Mouse (Mus musculus) layer of hippocampus, adult 18-20 months (tissue): Measurements from ENCODE around the gene Catip. TPM values are rescaled to one million over a fixed set of nuclear protein-coding genes. Genes with fewer than 3 reads are reported as not detected.
"Not testable (repeated sequence)": the region's sequence is repeated elsewhere in the genome, so short reads cannot be mapped to it uniquely, and the experiment has no call there.

ENCODE experiments used
- DNase-seq, 2 experiments: peaks; one replicate each; pipeline ENCODE4 v3.0.0; 2022; ENCODE audit warnings: low spot score in 2 of 2
- total RNA-seq, 2 experiments: library from RNA; stranded (reverse); gene quantifications; 2 replicates each; pipeline ENCODE4 v1.2.3; 2021

The Catip gene
- total RNA-seq, 2 experiments from 2014 or later: 1.0 to 1.2 TPM

DNA sequence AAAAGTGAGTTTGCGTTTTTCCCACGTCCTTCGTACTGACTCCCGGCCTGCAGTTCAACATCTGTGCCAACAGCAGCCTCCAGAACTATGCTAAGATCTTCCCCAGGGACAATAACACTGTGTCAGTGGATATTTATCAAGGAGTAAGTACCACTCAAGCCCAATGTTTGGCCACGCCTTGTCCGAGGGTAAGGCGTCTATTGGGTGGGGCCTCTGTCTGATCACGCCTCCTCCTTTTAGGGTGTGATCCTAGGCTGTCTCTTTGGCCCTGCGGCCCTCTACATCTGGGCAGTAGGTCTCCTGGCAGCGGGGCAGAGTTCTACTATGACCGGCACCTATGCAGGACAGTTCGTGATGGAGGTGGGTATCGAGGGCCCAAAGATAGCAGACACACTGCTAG is 21.5 kb downstream of the Catip start:
- no peak for DNase-seq

DNA sequence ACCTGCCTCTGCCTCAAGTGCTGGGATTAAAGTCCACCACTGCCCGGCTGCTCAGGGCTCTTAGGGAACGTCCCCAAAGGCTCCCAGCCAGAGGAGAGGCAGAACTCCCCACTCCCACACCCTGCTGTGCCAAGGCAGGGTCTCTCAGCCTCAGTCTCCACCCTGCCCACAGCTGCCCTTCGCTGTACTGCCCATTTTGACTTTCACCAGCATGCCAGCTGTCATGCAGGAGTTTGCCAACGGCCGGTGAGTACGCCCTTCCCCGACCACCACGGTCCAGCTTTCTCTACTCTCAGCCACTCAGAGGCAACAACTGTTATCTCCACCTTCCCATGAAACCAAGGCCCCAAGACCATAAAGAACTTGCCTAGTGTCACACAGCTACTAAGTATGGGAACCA is 22.6 kb downstream of the Catip start:
- no peak for DNase-seq

DNA sequence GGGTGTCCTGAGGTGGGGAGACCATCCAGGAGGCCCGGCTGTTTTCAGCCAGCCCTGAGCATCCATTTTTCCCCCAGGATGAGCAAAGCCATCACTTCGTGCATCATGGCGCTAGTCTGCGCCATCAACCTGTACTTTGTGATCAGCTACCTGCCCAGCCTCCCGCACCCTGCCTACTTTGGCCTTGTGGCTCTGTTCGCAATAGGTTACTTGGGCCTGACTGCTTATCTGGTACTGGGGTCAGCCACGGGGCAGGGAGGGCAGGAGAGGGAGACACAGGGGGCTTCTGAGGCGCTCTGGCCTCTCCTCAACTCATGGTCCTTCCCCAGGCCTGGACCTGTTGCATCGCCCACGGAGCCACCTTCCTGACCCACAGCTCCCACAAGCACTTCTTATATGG is 23.2 kb downstream of the Catip start:
- DNase-seq: no peak

DNA sequence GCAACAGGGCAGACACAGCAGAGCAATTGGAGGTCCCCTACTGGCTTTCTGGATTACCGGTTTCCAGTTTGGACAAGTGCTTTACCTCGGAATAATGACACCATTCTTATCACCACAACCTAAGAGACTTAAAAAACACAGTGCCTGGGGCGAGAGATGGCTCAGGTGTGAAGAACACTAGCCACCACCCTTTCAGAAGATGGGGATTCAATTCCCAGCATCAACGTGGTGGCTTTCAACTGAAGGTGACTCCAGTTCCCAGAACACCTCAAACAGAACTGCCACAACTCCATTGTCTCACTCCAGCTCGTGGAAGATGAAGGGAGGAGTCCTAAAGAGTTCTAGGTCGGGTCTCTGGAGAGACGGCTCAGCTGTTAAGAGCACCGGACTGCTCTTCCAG is 23.6 kb downstream of the Catip start:
- DNase-seq: no peak

DNA sequence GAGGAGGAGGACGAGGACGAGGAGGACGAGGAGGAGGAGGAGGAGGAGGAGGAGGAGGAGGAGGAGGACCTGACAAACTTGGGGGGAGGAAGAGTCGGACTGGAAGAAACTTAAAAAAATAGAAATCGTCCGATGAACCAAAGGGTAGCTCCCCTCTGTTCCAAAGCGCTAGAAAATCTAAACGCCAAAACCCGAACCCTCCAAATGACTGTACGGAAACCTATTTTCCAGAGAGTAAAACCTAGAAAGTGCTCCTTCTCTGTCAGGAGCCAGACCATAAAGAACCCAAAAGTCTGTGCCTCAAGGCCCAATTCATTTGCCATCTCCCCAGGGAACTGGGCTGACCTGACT is 24.4 kb downstream of the Catip start:
- no peak for DNase-seq

DNA sequence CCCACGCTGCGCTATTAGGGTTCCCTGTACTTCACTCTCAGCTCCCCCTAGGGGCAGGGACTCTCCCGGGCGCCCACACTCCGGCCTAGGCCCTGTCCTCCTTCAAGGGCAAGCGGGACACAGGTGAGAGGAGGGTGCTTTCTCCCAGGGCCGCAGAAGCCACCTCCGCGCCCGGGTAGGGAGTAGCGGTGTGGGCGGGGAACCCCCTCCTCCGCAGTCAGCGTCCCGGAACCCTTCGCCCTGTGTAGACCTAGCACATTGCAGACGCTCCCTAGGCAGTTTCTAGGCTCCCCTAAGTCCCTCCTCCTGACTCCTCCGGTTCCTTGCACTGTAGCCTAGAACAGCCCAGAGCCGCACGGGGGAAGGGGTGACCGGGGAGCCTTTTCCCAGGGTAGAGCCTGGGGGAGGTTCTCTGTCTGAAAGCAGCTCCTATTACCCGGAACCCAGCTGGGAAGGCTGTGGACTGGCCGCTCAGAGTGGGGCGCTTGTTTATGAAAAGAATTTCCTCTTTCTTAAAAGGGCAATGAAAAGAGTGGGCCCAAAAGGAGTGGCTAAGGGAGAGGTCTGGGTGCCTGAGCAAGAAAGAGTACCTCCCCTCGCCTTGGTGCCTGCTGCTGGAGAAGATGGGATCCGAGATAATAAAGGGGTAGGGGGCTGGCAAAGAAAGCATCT is 24.9 kb downstream of the Catip start:
- DNase-seq: peak; percentile 93 to 96

DNA sequence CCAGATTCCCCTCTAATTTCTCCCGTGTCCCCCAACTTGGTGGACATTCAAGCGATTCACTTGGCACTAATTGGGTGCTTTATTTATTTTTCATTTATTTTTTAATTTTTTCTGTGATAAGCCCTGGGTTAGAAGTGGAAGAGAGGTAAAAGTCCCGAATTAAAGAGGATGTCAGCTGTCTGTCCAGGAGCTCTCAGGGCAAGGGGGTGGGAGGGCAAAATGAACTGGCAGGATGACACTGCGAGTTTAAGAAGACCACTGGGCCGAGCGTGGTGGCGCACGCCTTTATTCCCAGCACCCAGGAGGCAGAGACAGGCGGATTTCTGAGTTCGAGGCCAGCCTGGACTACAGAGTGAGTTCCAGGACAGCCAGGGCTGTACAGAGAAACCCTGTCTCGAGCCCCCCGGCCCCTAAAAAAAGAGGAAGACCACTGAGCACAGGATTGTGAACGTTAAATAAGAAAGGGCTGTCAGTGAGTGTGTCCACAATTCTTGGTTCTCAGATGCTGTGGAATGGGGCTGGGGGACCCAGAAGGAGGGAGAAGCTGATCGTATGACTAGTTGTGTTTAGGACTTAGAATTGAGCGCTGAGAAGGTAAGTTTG is 25.6 kb downstream of the Catip start:
- DNase-seq: no peak

DNA sequence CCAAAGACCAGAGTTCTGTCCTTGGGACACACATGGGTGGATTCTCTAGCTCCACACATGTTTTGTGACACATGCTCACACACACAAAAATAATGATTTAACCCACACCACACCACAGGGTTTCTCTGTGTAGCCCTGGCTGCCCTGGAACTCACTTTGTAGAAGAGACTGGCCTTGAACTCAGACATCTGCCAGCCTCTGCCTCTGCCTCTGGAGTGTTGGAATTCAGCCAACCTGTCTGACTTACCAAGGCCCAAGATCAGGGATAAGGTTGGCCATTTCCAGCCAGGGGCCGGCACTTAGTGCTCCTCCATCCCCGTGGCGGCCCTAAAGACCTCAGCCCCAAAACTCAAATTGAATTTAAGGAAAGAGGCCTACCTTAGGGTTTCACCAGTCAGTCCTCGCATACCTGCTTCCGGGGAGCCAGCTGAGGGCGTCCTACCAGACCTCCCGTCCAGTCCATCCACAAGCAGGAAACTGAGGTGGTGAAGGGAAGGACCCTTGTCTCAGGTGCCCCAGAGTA is 26.6 kb downstream of the Catip start:
- no peak for DNase-seq

DNA sequence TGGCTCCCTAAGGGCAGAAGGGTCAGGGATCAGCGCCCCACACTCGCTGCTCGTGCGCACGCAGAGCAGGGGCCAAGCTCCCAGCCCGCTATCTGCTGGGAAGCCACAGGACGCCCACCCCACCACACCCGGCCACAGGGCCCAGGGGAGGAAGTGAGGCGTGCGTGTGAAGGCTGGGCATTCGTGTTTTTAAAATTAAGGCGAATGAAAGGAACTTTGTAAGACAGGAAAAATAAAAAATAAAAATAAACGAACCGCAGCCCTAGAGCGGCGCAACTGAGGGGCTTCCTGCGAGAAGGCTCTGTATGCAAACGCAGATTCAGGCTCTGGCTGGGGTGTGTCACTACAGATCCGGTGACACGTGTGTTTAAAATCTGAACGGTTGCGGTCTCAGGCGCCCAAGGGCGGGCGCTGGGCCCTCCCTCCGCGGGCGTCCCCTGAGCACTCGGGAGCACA is 28.0 kb downstream of the Catip start:
- no peak for DNase-seq

DNA sequence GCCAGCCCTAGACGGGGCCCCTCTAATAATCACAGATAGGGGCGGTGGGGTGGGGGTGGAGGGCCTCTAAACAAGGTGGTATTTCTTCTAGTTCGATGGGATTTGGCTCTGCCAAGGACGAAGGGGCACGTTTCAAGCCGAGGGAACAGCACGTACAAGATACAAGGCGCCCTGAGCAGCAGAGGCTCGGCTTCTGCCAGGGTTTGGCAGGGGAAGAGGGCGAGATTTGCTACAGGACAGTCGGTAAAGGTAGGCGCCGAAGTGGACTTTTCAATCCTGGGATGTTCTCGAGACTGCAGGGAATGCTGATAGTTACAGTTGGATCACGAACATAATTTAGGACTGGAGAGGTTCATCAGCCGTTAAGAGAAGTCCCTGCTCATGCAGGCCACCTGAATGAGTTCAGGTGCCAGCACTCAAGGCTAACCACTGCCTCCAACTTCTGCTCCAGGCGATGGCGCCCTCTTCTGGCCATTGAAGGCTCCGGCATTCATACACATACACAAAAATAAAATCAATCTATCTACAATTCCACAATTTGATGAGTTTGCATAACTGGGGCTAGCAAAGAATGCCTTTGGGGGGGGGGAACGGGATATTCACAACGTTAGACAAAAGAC is 28.5 kb downstream of the Catip start:
- DNase-seq: no peak

DNA sequence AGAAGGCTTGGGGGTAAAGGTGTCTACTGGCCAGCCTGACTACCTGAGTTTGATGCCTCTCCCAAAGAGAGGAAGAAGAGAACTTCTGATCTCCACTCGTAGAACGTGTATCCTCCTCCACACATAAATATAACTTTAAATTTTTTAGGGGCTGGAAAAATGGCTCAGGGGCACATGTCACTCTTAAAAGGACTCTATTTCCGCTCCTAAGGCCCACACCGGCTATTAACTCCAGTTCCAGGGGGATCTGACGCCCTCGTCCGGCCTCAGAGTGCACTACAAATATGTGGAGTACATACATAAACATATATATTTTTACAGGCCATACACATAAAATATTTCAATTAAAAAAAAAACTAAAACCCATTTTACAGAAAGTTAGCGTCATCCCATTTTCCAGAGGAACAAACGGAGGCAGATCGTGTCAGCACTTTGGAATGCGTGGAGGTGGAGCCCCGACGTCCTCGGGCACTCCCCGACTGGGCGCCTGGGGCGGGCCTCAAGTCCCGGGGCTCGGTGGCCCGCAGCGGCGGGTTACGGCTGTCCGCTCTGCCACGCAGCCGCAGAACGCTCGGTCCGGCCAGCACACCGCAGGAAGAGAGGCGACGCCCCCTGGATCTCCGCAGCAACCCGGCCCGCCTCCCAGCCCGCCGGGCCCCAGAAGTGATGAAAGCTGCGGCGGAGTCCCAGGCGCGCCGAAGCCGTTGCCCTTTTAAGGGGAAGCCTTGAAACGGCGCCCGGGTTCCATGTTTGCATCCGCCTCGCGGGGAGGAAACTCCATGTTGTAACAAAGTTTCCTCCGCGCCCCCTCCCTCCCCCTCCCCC is 29.2 kb downstream of the Catip start, which contains the start of gene Ctdsp1:
Ctdsp1 (plus strand) TSS at position 586 of the 825 bp plus-strand sequence.
- DNase-seq: peak; percentile 94 to 97

DNA sequence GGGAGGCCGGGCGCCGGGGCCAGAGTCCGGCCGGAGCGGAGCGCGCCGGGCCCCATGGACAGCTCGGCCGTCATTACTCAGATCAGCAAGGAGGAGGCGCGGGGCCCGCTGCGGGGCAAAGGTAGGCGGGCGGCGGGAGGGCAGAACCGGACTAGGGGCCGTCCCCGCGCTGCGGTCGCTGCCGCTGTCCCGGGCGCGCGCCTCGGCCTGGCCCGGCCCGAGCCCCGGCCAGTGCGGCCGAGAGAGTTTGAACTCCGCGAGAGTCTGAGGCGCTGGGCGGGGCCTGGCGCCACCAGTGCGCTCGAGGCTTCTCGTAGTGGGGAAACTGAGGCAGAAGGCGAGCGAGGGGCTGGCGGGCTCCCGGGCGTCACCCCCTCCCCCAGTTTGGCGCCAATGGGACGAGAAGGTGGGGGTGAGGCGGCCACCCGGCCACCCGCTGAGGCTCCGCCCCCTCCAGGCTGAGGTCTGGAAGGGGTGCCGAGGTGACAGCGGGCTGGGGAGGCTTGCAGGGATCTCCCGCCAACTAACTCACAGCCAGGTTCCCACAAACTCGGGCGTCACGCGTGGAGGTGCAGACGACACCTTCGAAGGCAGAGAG is 30.0 kb downstream of the Catip start:
- no peak for DNase-seq

DNA sequence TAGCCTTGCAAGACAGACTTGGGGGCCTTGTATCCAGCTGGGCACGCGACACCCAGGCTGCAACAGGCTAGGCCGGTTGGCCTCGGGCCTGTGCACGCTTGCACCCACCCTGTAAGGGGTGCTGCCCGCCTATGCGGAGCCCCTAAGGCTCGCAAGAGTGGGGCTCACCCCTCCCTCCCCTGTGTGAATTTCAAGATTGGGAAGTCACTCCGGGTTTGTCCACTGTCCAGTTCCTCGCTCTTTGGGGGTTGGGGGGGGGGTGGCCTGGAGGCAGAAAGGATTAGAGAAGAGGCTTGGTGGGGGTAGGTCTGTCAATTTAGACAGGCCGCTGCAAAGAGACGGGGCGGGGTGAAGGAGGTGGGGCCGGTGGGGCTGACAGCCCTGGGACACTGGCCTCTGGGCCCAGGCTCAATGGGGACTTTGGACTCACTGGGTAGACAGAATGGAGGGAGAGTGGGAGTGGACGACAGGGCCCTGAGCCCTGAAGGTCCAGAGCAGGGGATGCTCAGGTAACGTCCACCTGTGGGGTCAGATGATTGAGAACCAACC is 30.6 kb downstream of the Catip start:
- DNase-seq: no peak

DNA sequence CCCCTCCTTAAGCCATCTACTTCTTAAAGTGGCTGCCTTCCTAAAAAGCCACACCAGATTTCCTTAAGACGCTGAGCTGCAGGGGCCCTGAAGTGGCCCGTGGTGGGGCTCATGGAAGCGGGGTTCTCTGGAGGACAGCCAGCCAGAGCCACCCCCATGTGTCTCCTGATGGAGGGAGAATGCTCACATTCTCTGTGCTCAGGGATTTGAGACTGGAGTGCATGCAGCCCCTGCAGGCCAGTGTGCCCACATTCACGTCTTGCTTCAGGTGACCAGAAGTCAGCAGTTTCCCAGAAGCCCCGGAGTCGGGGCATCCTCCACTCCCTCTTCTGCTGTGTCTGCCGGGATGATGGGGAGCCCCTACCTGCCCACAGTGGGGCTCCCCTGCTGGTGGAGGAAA is 31.1 kb downstream of the Catip start:
- DNase-seq: no peak

DNA sequence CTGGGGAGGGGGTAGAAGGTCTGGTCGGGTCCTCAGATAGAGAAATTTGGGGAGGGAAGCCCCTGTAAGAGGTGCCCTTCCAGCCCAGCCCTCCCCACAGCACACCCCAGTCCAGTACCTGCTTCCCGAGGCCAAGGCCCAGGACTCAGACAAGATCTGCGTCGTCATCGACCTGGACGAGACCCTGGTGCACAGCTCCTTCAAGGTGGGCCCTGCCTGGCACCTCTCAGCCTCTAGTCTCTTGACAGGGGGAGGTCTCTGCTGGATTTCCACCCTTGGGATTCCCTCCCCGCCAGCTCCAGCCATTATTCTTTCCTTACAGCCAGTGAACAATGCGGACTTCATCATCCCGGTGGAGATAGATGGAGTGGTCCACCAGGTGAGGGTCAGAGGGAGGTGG is 31.8 kb downstream of the Catip start:
- DNase-seq: no peak

DNA sequence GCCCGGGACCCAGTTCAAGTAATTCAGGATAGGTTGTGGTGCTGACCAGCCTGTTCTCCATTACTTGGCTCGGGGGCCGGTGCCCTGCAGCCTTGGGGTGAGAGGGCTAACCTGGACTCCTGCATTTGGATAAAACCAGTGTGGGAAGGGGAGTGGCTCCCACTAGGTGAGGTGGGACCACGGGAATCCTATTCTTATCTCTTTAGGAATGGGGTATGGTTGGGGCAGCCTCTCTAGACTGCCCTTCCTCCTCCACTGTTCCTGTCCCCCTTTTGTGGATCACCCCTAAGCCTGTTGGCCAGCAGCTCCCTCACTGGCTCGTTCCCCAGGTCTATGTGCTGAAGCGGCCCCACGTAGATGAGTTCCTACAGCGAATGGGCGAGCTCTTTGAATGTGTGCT is 32.4 kb downstream of the Catip start:
- no peak for DNase-seq

DNA sequence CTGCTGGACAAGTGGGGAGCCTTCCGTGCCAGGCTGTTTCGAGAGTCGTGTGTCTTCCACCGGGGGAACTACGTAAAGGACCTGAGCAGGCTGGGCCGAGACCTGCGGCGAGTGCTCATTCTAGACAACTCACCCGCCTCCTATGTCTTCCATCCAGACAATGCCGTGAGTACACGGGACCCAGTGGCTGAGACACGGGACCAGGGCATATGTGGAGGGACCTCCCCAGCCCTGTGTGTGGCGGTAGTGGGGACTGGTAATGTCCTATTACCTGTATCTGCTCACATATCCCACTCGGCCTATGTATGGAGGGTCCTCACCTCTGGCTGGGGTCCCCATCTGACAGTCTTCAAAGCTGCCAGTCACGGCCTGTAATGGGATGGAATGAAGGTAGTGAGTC is 33.0 kb downstream of the Catip start:
- no peak for DNase-seq

DNA sequence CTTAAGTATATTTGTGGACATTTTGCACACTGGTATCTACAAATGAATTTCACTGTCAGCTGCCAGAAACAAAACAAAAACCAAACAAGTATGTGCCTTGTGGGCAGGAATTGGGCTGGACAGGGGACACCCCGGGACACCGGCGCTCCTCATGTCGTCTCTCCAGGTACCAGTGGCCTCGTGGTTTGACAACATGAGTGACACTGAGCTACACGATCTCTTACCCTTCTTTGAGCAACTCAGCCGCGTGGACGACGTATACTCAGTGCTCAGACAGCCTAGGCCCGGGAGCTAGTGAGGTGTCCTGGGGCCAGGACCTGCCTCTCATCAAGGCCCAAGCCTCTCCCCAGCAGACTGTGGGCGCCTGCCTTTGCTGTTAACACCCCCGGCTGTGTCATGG is 33.4 kb downstream of the Catip start:
- no peak for DNase-seq

DNA sequence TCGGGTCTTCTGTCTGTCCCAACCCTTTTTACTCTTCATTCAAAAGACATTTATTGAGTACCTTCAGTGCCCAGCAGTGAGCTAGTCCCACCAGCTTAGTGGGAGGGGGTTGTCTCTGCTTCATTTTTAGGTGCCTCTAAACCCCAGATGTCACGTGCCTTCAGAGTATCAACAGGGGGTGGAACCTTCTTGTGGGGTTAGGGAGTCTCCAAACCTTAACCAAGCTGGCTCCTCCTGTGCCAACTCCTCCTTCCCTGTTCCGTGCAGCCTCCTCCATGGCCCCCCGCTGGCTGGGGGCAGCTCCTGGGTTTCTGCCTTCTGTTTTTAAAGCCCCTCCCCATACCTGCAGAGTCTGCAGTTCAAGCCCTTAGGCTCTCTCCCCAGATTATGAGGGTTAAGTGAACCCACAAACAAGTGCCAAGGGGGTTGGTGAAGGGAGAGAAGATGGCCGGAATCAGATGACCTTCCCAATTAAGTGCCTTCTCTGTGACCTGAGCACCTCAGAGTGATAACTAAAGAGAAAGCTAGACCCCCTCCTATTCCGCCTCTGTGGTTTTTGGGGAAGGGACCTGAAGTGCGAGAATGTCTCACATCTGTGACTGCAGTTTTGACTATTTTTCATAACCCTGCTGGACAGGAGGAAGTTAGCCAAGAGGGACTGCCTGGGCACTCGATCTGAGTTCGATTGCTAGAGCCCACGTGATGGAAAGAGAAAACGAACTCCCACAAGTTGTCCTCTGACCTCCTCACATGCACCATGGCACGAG is 34.7 kb downstream of the Catip start:
- DNase-seq: not testable (repeated sequence)

DNA sequence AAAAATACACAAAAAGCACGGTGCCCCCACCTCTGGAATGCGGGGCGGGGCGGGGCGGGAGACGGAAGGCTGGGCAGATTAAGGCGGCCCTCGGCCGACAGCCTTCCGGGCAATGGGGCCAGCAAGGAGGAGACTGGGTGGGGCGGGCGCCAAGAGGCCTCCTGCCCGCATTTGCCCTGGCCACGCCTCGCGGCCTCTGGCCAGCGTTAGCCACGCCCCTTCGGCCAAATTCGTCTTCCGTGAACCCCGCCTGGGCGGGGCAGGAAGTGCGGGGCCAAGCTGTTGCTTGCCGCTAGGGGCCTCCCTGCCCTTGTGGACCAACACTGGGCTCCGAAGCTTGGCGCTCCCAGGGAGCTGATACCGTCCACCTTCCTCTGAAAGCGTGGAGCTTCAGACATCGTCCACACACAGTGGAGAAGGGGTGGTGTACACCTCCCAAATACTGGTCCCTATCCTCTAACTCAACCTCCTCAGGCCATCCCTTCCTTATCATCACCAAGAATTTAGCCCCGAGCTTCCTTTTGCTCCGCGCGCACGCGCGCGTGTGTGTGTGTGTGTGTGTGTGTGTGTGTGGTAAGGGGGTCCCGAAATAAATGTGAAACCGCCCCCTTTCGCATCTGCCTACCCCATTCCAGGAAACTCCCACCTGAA is 35.5 kb downstream of the Catip start:
- peak; percentile 86 to 92 for DNase-seq
